Mouse (Mus musculus) megakaryocyte, embryonic 14.5 days (primary cell): ENCODE data around the gene Gm11027.

Experiments used
- FLI1 ChIP-seq: IDR thresholded peaks from 2 replicates; pipeline ENCODE4 v1.6.1; 2012; ENCODE audit warnings: low read length, inconsistent platforms, mixed read lengths
- GATA1 ChIP-seq: IDR thresholded peaks from 3 replicates; pipeline ENCODE4 v1.6.1; 2012; ENCODE audit warnings: mixed read lengths, low read length, inconsistent platforms, borderline replicate concordance

DNA sequence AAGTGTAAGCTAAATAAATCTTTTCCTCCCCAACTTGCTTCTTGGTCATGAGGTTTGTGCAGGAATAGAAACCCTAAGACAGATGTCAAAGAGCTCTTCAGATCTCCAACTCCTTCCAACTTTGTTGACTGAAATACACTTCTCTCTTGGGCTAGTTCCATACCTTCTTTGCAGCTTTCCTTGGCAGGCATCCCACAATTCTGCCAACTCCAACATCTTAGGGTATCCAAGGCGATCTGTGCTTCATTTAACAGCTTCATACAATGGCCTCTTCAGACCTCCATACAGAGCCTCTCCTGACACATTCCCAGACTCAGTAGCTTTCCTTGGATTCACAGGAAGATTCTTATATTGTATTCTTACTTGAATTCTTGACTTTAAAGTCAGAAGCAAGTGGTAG lies 1.5 kb upstream of the Gm11027 start:
- TF ChIP-seq GATA1 = no peak
- TF ChIP-seq FLI1 = no peak
